Mouse (Mus musculus): ENCODE data around the gene Bbip1. TPM values are rescaled to one million over a fixed set of nuclear protein-coding genes. Genes with fewer than 3 reads are reported as not detected.

Bbip1 gene
- total and polyA plus RNA-seq, 3 experiments, result 1.3 to 30.8 (median 25.6) TPM

- no peak for DNase-seq
Observed at GRCm38 (mm10) chr19:53890781-53891251, 53.6 kb downstream of the Bbip1 start.

- no peak for DNase-seq
Observed at GRCm38 (mm10) chr19:53890274-53890673, 54.2 kb downstream of the Bbip1 start.

- DNase-seq, result no peak
Observed at GRCm38 (mm10) chr19:53889555-53889954, 54.9 kb downstream of the Bbip1 start.

- DNase-seq, result no peak
Observed at GRCm38 (mm10) chr19:53888331-53888730, 56.1 kb downstream of the Bbip1 start.

GRCm38 (mm10) chr19:53887822-53888221 lies 56.6 kb downstream of the Bbip1 start:
- no peak for DNase-seq

- no peak for DNase-seq
Observed at GRCm38 (mm10) chr19:53886576-53887370, 57.7 kb downstream of the Bbip1 start.

- no peak for DNase-seq
Observed at GRCm38 (mm10) chr19:53885450-53885849, 59.0 kb downstream of the Bbip1 start.

- no peak for DNase-seq
Observed at GRCm38 (mm10) chr19:53881786-53882185, 62.6 kb downstream of the Bbip1 start.

- DNase-seq, result no peak
Observed at GRCm38 (mm10) chr19:53880460-53880859, 64.0 kb downstream of the Bbip1 start.

Other genes starting within 250 kb of the Bbip1 start
- gene Pdcd4, start 52.4 kb downstream of the Bbip1 start, total RNA-seq (2021), result 100 to 1,000 TPM in 1 of 2 experiments, 10 to 100 TPM in 1; 75.5 to 102 TPM
- gene Pdcd4, start 52.4 kb downstream of the Bbip1 start, polyA plus RNA-seq (2012; rRNA removed), result 2.5 and 2.6 TPM in 2 replicates
- 10 to 100 TPM; 46.0 to 54.5 TPM for gene Shoc2, start 321 bp downstream of the Bbip1 start, total RNA-seq (2021)
- 3.1 and 5.0 TPM in 2 replicates for gene Shoc2, start 321 bp downstream of the Bbip1 start, polyA plus RNA-seq (2012; rRNA removed)
- gene Adra2a, start 99.5 kb upstream of the Bbip1 start, total RNA-seq (2021), result under 1 TPM; 0.28 to 0.29 TPM
- 0.43 and 0.80 TPM in 2 replicates for gene Adra2a, start 99.5 kb upstream of the Bbip1 start, polyA plus RNA-seq (2012; rRNA removed)

All from adrenal gland, adult 2 months (tissue).